Mouse (Mus musculus) natural killer cell, adult 2 months (primary cell): ENCODE measurements at regions not wholly inside any gene's neighbourhood (a gene's known extent, or its start where the extent isn't known, plus 50 kb on each side); places are given as distances from the start of the nearest gene placed in this dataset.

Source experiments
- DNase-seq, 2 experiments: peaks; one replicate each; pipeline ENCODE4 v3.0.0; 2022; ENCODE audit warnings: low spot score in 2 of 2

DNA sequence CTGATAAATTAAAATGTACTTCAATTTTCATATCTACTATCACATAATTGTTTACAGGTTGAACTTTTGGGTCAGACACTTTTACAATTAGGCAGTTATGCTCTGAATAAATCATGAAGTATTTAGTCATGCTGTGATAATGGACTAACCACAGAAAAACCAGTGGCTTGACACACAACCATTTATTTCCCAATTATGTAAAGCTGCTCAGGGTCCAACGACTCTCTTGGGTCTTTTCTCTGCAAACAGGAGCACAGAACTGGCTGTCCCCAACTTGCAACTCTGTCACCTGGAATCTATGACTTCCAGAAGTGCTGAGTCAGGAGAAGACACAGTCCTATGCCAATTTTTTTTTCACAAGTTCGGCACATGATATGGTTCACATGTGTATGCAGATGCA lies 214.8 kb downstream of the Kcnj2 start:
- no peak for DNase-seq

DNA sequence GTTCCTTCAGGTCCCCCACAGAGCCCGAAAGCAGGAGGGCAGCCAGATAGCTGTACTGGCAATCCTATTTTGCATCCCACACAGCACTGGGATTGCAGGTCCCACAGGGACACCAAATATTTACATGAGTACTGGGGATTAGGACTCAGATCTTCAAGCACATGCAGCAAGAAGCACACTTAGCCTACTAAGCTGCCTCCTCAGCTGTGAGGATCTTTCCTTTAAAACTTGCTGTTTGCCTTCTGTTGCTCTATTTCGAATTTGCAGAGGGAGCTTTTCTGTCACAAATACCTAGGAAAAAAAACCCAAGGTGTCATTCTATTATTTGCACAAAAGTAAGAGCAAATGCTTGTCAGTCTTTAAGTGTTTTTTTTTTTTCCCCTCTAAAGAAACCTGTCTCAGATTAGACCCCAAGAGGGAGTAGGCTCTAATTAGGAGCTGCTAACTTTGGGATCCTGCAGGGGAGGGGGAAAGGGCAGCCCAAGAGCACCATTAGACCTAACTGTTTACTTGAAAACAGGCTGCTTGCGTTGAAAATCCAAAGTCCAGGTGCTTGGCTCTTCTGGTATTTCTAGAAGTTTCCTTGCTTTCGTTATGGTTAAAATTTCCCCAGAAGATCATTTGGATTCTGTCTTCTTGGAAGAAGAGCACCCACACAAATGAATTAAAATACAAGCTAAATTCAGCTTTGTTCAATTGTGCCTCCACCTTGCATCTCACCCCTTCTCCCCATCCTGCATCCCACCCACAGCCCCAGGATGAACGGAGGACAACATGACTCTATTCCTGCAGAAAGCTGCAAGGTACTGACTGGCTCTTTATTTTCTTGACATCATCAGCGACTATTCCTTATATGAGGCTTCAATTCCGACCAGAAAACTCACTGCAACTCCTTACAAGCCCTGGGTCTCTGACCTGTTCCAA lies 215.5 kb downstream of the Kcnj2 start:
- no peak for DNase-seq

DNA sequence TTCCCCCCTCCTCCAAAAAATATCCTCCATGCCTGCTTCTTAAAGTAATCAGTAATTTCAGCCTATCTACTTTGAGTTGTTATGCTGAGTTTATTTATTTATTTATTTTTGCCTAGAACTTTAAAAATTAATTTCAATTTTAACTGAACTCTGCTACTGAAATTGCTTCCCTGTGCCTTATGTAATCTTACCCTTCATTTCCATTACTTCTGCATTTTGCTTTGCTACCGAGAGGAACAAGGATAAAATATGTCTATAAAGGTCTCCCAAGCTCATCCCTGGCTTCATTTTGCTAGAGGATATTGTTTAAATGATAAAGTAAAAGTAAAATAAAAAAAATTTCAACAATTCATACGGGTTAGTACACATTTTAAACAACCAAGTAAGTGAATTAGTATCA lies 216.3 kb downstream of the Kcnj2 start:
- DNase-seq, result no peak

GRCm38 (mm10) chr11:111290537-111290936 lies 224.6 kb downstream of the Kcnj2 start:
- DNase-seq, result no peak

- no peak for DNase-seq
Observed at GRCm38 (mm10) chr11:111296309-111296721, 230.4 kb downstream of the Kcnj2 start.

DNA sequence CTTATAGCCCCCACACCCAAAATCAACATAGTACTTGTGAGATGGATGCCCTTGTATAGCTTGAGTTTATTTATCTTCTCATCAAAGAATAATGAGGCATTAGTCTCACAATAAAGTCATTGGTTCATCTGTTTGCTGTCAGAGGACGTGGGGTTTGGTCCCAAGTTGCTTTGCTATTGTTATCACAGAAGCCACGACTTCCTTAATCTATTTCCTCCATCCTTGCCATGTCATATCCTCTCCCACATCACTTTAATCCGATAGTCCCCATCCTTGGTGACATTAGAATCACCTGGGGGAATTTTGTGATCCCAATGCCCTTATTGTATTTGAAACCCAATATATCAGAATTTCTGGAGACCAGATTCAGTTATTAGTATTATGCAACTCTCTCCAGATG lies 246.8 kb downstream of the Kcnj2 start:
- no peak for DNase-seq

DNA sequence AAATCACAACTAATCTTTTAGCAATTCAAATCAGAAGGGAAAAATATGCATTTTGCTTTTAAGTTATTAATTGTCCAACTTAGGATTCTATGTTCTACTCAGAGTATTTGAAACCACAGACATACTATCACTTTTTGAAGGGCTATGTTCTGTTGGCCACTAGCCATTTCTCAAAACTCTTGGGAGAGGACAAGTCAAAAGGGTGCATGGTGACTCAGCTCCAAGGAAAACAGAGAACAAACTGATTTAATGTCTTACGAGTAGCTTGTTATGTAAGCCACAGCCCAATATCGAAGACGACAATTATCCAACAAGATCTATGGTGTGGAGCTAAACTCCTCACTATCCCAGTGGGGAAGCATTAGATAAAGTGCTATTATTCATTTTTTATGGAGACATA lies 247.6 kb downstream of the Kcnj2 start:
- DNase-seq, result no peak

DNA sequence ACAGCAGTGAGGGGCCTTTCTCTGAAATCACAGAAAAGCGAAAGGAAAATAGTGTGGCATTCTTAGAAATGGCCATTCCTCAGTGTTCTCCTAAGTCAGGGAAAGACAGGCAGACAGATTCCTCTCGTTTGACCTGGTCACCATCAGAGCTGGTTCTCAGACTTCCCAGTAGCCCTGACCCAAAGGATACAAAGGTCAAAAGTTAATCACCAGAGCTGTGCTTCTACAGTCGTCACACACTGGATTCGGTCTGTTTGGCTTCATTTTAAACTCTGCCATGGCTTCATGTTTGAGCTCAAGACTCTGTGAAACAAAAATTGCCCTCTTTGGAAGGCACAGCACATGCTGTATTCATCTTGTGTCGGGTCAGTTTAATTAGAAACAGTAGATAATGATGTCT lies 255.6 kb downstream of the Kcnj2 start:
- no peak for DNase-seq

GRCm38 (mm10) chr11:111324453-111325010 lies 258.6 kb downstream of the Kcnj2 start:
- DNase-seq, result no peak

GRCm38 (mm10) chr11:111326915-111327314 lies 261.0 kb downstream of the Kcnj2 start:
- no peak for DNase-seq

DNA sequence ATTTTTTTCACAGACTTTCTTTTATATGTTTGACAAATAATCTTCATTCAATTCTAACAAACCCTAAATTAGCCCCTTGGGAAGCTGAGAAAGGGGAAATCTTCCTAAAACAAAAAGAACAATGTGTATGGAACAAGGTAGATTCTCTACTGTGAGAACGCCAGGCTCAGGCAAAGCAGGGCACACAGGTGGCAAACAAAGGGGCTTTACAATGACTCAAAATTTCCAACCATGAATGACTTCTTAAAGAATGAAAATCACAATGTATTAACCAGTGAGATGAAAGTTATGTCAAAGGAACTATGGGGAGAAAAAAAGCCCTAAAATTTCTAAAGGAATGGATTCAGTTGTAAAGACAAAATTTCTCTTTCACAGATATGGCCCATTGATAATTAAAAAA lies 262.3 kb downstream of the Kcnj2 start:
- no peak for DNase-seq

- no peak for DNase-seq
Observed at GRCm38 (mm10) chr11:111331592-111331991, 265.6 kb downstream of the Kcnj2 start.

GRCm38 (mm10) chr11:111333021-111333420 lies 267.1 kb downstream of the Kcnj2 start:
- DNase-seq, result no peak

- DNase-seq, result no peak
Observed at GRCm38 (mm10) chr11:111347562-111347961, 281.6 kb downstream of the Kcnj2 start.

GRCm38 (mm10) chr11:111350028-111350427 lies 284.1 kb downstream of the Kcnj2 start:
- no peak for DNase-seq

DNA sequence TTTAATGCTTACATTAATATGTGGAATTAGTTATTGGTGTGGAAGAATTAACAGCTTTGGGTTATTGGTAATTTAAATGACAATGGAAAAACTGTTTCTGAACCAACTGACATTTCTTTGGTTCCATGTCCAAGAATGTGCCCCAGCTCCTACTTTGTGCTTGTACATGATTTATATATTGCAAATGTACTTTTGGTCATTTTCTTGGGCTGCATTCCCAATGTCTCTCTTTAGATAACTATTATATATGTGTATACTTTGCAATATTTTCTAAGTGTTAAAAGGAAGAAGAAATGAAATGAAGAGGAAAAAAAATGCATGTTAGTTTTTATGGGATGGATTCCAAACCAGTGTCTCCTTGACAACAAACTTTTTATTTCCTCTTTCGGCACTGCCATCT lies 297.4 kb downstream of the Kcnj2 start:
- DNase-seq, result no peak

GRCm38 (mm10) chr11:111377165-111377564 lies 311.2 kb downstream of the Kcnj2 start:
- no peak for DNase-seq

GRCm38 (mm10) chr11:111379842-111380241 lies 313.9 kb downstream of the Kcnj2 start:
- no peak for DNase-seq

GRCm38 (mm10) chr11:111398706-111399105 lies 332.7 kb downstream of the Kcnj2 start:
- no peak for DNase-seq

DNA sequence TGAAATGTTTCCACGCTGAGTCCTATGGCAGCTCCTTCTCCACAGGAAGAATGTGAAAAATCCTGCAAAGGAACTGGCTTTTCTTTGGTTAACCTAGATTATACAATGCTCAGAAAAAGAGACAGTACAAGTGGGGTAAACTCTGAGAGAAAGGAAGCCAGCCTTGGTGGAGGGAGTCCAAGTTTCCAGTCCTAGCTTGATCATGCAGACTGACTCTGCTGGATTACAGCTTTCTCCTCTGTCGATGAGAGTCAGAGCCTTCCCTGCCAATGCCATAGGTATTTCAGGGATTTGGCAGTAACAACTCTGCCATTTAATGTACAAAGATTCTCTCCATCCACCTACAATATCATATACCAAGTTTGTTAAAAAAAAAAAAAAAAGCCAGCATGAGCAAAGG lies 343.3 kb downstream of the Kcnj2 start:
- DNase-seq, result no peak

DNA sequence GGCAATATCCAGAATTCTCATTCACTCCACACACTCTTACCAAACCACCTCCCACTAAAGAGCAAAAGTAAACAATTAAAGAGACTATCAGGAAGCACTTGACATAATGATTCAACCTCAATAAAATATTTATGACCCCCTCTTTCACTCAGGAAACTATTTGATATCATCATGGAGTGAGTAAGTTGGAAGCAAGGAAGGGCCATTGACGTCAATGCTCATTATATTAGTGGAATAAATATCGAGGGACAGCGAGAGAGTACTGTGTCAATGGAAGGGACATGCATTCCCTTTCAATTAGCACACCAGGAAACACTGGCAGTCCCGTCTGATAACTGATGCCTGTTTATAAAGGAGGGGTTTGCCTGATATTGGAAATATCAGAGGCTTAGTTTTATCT lies 358.9 kb downstream of the Kcnj2 start:
- DNase-seq, result no peak

DNA sequence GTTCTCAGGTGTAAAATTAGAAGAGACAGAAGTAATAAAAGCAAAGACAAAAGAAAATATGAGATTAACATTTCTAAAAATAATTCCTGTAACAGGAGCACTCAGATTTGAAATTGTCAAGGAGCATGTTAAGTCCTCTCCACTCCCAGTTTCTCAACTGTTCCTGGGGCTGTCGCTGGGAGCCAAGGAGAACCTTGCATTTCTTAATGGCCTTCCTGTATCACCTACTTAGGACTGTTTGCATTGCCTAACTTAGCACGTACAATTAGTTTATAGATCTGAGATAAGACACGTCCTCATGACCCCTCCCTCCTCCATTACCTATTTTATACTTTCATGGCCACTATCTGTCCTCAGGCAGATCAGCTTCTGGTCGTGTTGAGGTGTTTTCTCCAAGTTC lies 360.8 kb downstream of the Kcnj2 start:
- no peak for DNase-seq

GRCm38 (mm10) chr11:111442257-111442656 lies 376.3 kb downstream of the Kcnj2 start:
- no peak for DNase-seq
